Mouse (Mus musculus) right cerebral cortex, postnatal 36 days (tissue): ENCODE data around the gene Gsdma3.

Source experiments
- DNase-seq, 2 experiments: peaks; one replicate each; pipeline ENCODE4 v3.0.0; 2022; ENCODE audit warnings: low spot score in 2 of 2, mixed read lengths in 1 of 2

The Gsdma3 gene

GRCm38 (mm10) chr11:98625611-98626410 lies at the start of gene Gsdma3, which contains the start of gene Gm12355:
Gene Gsdma3, plus strand, starts transcription at chr11:98626360.
Gene Gm12355, minus strand, starts transcription at chr11:98625661.
- no peak for DNase-seq

GRCm38 (mm10) chr11:98577776-98578175 lies 48.4 kb upstream of the Gsdma3 start:
- DNase-seq = no peak

GRCm38 (mm10) chr11:98580301-98581121 lies 45.6 kb upstream of the Gsdma3 start:
- no peak for DNase-seq

GRCm38 (mm10) chr11:98581286-98582029 lies 44.7 kb upstream of the Gsdma3 start:
- no peak for DNase-seq

GRCm38 (mm10) chr11:98582030-98582388 lies 44.2 kb upstream of the Gsdma3 start:
- DNase-seq = no peak

GRCm38 (mm10) chr11:98582551-98583264 lies 43.5 kb upstream of the Gsdma3 start:
- no peak for DNase-seq

GRCm38 (mm10) chr11:98583265-98583552 lies 43.0 kb upstream of the Gsdma3 start:
- no peak for DNase-seq

GRCm38 (mm10) chr11:98583571-98583970 lies 42.6 kb upstream of the Gsdma3 start:
- DNase-seq = no peak

- no peak for DNase-seq
Observed at GRCm38 (mm10) chr11:98584146-98584545, 42.0 kb upstream of the Gsdma3 start.

GRCm38 (mm10) chr11:98584629-98585177 lies 41.5 kb upstream of the Gsdma3 start:
- no peak for DNase-seq

- DNase-seq = peak; percentile 11 to 27
Observed at GRCm38 (mm10) chr11:98586087-98586891, 39.9 kb upstream of the Gsdma3 start.

GRCm38 (mm10) chr11:98586892-98587563 lies 39.1 kb upstream of the Gsdma3 start, which contains the start of gene Ormdl3:
Gene Ormdl3, minus strand, starts transcription at chr11:98587368.
- DNase-seq = peak; percentile 95 to 97

GRCm38 (mm10) chr11:98587684-98588546 lies 38.2 kb upstream of the Gsdma3 start:
- DNase-seq = peak; percentile 23 to 48

- DNase-seq = no peak
Observed at GRCm38 (mm10) chr11:98588833-98589281, 37.3 kb upstream of the Gsdma3 start.

GRCm38 (mm10) chr11:98589306-98589705 lies 36.9 kb upstream of the Gsdma3 start:
- DNase-seq = no peak

GRCm38 (mm10) chr11:98590548-98591445 lies 35.4 kb upstream of the Gsdma3 start:
- no peak for DNase-seq

GRCm38 (mm10) chr11:98595021-98595420 lies 31.1 kb upstream of the Gsdma3 start:
- DNase-seq = no peak

GRCm38 (mm10) chr11:98595473-98595872 lies 30.7 kb upstream of the Gsdma3 start:
- DNase-seq = no peak
